Mouse (Mus musculus): Measurements from ENCODE around the gene Nhlrc3.

DNA sequence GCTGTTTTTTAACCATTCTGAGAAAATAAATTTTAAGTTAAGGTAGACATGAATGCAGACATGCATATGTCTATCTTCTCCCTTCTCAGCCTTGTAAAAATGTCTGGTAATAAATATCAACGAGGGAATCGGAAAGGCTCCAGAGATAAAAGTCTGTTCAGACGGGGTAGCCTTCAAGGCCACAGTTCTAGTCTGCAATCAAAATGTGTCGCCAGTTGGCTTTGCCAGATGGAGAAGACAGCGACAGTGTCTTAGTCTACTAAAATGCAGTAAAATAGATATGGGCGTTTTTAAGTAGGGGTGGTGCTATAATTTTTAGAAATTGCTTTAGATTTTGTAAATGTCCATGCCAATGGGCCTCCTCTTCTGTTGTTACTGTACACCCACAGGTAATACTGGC lies 2.2 kb upstream of the Nhlrc3 start:
- TF ChIP-seq GATA1 (IDR thresholded peaks at IDR 0.05; ENCODE audit: borderline replicate concordance, low read length) (no peak), FLI1 (IDR thresholded peaks at IDR 0.05; ENCODE audit: low read length) (no peak)

All from megakaryocyte, embryonic 14.5 days (primary cell).